In the genomic region with DNA sequence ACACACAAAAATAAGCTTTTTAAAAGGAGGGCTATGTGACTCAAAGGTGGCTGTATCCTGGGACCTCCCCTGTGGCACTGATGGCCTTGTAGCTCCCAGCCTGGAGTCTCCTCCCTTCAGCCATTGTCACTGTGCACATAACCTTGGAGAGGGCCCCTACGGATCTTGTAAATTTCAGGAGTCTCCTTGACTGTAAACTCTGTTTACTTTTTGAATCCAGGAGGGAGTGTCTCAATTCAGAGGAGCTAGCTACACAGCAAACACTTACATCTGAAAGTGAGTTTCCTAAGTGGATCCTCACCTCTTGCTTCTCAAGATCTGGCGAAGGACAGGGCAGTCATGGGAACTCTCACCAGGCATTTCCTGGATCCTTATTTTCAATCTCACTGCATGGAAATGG, we compare ENCODE assay signal across 20 mouse cellular contexts. TPM values are rescaled to one million over a fixed set of nuclear protein-coding genes. Genes with fewer than 3 reads are reported as not detected.
A peak's percentile ranks its signal among the peaks of the same experiment; 100 is the strongest.
DNase-seq lines count a peak whose midpoint lies in the region; TF ChIP-seq lines count a peak whose summit lies in the region.
"Had no signal": no experiment of that assay in that cellular context is flagged by ENCODE, and none has a peak within 500 bp of the region (broad histone marks: within the 10 kb centered on the region; RNA-seq: fewer than 3 reads in every experiment).

No protein-coding gene starts in this region.

- no peak for TF ChIP-seq CTCF in spleen, adult 2 months (IDR thresholded peaks at IDR 0.05; ENCODE audit: extremely low read depth, insufficient read depth, insufficient read length, insufficient replicate concordance)

- no peaks in the 10 kb centered on the region for H3K36me3 ChIP-seq in spleen, adult 2 months (ENCODE audit: control insufficient read depth, insufficient read depth, low read length)
- H3K36me3 ChIP-seq: embryonic facial prominence, embryonic 12.5 days; forebrain, embryonic 12.5 days; heart, embryonic 12.5 days; hindbrain, embryonic 10.5 days had no signal

- no peak for TF ChIP-seq POLR2A in spleen, adult 2 months (IDR thresholded peaks at IDR 0.05; ENCODE audit: low read depth, low read length)

- DNase-seq in spleen, adult 2 months (ENCODE audit: low read depth in 1 of 2, low spot score in 2 of 2), result no peak
- no peak for DNase-seq in spleen, postnatal 10 days (ENCODE audit: low spot score in 2 of 2)
- peak; percentile 48 for DNase-seq in ZHBTc4 (ENCODE audit: low read depth, low spot score)
- peak; percentile 54 for DNase-seq in lung, postnatal 25 days (ENCODE audit: low spot score)
- DNase-seq in left cerebral cortex, postnatal 36 days (ENCODE audit: low spot score in 2 of 2), result no peak
- DNase-seq in adrenal gland, postnatal 25 days, result no peak
- DNase-seq: adrenal gland, postnatal 10 days; cerebellum, adult 11-12 months; cerebellum, adult 9-10 months; cerebellum, postnatal 25 days; gastrocnemius, postnatal 14 days had no signal

- WGBS in spleen, adult 2 months, result 86% methylated on average over 2 of the region's 2 CpGs

- H3K27me3 ChIP-seq in spleen, adult 2 months (ENCODE audit: control insufficient read depth, insufficient read depth, low read length), result no peaks in the 10 kb centered on the region
- H3K27me3 ChIP-seq: CH12.LX; embryonic facial prominence, embryonic 12.5 days; forebrain, embryonic 12.5 days had no signal

- intact Hi-C loops in left cerebral cortex, postnatal 36 days (cut with DNase I), result no loop called here

- no peak overlapping the region for H3K4me3 ChIP-seq in spleen, adult 2 months (ENCODE audit: extremely low read depth, insufficient read depth, insufficient read length)
- H3K4me3 ChIP-seq: embryonic facial prominence, embryonic 12.5 days; forebrain, embryonic 12.5 days; heart, embryonic 12.5 days; hindbrain, embryonic 10.5 days had no signal

- peak overlapping the region; percentile 54 for H3K27ac ChIP-seq in spleen, adult 2 months (ENCODE audit: insufficient read depth, low read length)
- H3K27ac ChIP-seq: embryonic facial prominence, embryonic 12.5 days; forebrain, embryonic 12.5 days; hindbrain, embryonic 10.5 days; hindbrain, embryonic 14.5 days had no signal

- peaks cover 62% of the 10 kb centered on the region for H3K4me1 ChIP-seq in spleen, adult 2 months (ENCODE audit: control insufficient read depth, insufficient read depth, insufficient read length)
- H3K4me1 ChIP-seq: embryonic facial prominence, embryonic 12.5 days; forebrain, embryonic 12.5 days; heart, embryonic 12.5 days had no signal

RNA-seq across cellular contexts. Expression of a gene that starts 8.3 kb away (rescaled TPM):
- 43.7 and 44.4 TPM in 2 replicates for polyA plus RNA-seq in spleen, adult 2 months (2012; rRNA removed)
- under 1 TPM in 1 of 2 experiments, not detected in 1; 0.57 TPM for total RNA-seq in left cerebral cortex, postnatal 36 days (2021)
- not detected in 2 replicates for total RNA-seq in adrenal gland, postnatal 25 days (2021)
- total RNA-seq: gastrocnemius, postnatal 14 days; granulocyte monocyte progenitor cell, adult 5-6 weeks; heart, postnatal 25 days had no signal
- polyA plus RNA-seq: embryonic facial prominence, embryonic 12.5 days; forebrain, embryonic 12.5 days; forebrain, embryonic 16.5 days; heart, embryonic 12.5 days; hindbrain, embryonic 10.5 days; hindbrain, embryonic 14.5 days had no signal

RNA-seq across cellular contexts. Expression of a gene that starts 38.6 kb away (rescaled TPM):
- polyA plus RNA-seq in spleen, adult 2 months (2012; rRNA removed), result 24.5 and 25.6 TPM in 2 replicates
- total RNA-seq in left cerebral cortex, postnatal 36 days (2021), result 100 to 1,000 TPM; 166 to 173 TPM
- total RNA-seq in adrenal gland, postnatal 25 days (2021), result 262 and 318 TPM in 2 replicates

Comparison
In these comparisons a context has a peak if more than half of its experiments do, and no peak if none do; other contexts are left out.
1. DNase-seq: peak in ZHBTc4 (single experiment) and lung, postnatal 25 days (single experiment); none in spleen, adult 2 months (0 of 2), spleen, postnatal 10 days (0 of 2), left cerebral cortex, postnatal 36 days (0 of 2) and adrenal gland, postnatal 25 days (single experiment).